Mouse (Mus musculus) megakaryocyte, embryonic 14.5 days (primary cell): Measurements from ENCODE around the gene Igsf8.

Experiments
- FLI1 ChIP-seq: IDR thresholded peaks from 2 replicates; pipeline ENCODE4 v1.6.1; 2012; ENCODE audit warnings: low read length, inconsistent platforms, mixed read lengths
- GATA1 ChIP-seq: IDR thresholded peaks from 3 replicates; pipeline ENCODE4 v1.6.1; 2012; ENCODE audit warnings: mixed read lengths, low read length, inconsistent platforms, borderline replicate concordance

- TF ChIP-seq GATA1 (no peak), FLI1 (no peak)
Measured at GRCm38 (mm10) chr1:172306885-172307284, 45.4 kb downstream of the Igsf8 start.
